ENCODE assay signal across 13 mouse cellular contexts in the genomic region with DNA sequence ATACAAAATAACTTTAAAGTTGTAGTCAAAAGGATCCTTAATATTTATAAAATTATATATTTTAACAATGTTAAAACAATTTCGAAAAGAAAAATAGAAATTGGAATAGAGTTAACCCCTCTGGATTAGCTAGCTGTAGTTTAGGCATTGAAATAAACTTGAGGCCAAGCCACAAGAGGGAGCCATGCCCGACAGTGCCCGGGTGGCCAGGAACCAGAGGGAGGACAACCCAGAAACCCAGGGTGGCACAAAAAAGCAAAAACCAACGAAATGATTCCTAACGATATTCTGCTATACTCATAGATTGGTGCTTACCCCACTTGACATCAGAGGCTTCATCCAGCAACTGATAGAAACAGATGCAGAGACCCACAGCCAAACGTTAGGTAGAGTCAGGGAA. TPM values are rescaled to one million over a fixed set of nuclear protein-coding genes. Genes with fewer than 3 reads are reported as not detected.
DNase-seq lines count a peak whose midpoint lies in the region; ATAC-seq and TF ChIP-seq lines count a peak whose summit lies in the region.
"Had no signal": no experiment of that assay in that cellular context is flagged by ENCODE, and none has a peak within 500 bp of the region (broad histone marks: within the 10 kb centered on the region; RNA-seq: fewer than 3 reads in every experiment).

No protein-coding gene starts in this region.

- H3K9me3 ChIP-seq in heart, embryonic 12.5 days (replicated peaks), result no peaks in the 10 kb centered on the region
- no peaks in the 10 kb centered on the region for H3K9me3 ChIP-seq in lung, embryonic 14.5 days (ENCODE audit: low read depth, low read length)
- H3K9me3 ChIP-seq: G1E; hindbrain, embryonic 15.5 days; liver, embryonic 13.5 days had no signal

- H3K4me1 ChIP-seq in heart, embryonic 12.5 days (replicated peaks), result no peaks in the 10 kb centered on the region
- H3K4me1 ChIP-seq in lung, embryonic 14.5 days (ENCODE audit: insufficient read depth), result no peaks in the 10 kb centered on the region
- no peaks in the 10 kb centered on the region for H3K4me1 ChIP-seq in cortical plate, adult 2 months (ENCODE audit: control insufficient read depth, insufficient read depth, low read length)
- H3K4me1 ChIP-seq: hindbrain, embryonic 15.5 days; liver, embryonic 13.5 days had no signal

- peak; percentile 16; the same call in 1 of the 2 replicates for TF ChIP-seq CTCF in lung, embryonic 14.5 days (IDR thresholded peaks at IDR 0.05; ENCODE audit: low read depth)
- 0 out of 2 replicates have a peak, but pooled peaks have one; percentile 24 for TF ChIP-seq CTCF in cortical plate, adult 2 months (IDR thresholded peaks at IDR 0.05; ENCODE audit: extremely low read depth, insufficient read depth, low read length)

- peaks cover 72% of the 10 kb centered on the region for H3K36me3 ChIP-seq in heart, embryonic 12.5 days
- peaks cover 85% of the 10 kb centered on the region for H3K36me3 ChIP-seq in lung, embryonic 14.5 days (ENCODE audit: insufficient read depth)
- H3K36me3 ChIP-seq: hindbrain, embryonic 15.5 days had no signal

- no peak overlapping the region for H3K4me2 ChIP-seq in heart, embryonic 12.5 days
- no peak overlapping the region for H3K4me2 ChIP-seq in lung, embryonic 14.5 days
- H3K4me2 ChIP-seq: hindbrain, embryonic 15.5 days; liver, embryonic 13.5 days; midbrain, embryonic 11.5 days had no signal

- no peaks in the 10 kb centered on the region for H3K27me3 ChIP-seq in heart, embryonic 12.5 days (replicated peaks)
- H3K27me3 ChIP-seq in lung, embryonic 14.5 days (ENCODE audit: insufficient read depth, low read length), result no peaks in the 10 kb centered on the region
- H3K27me3 ChIP-seq: hindbrain, embryonic 15.5 days; liver, embryonic 13.5 days had no signal

- H3K27ac ChIP-seq in heart, embryonic 12.5 days (ENCODE audit: poor library complexity, severe bottlenecking), result no peak overlapping the region
- H3K27ac ChIP-seq in lung, embryonic 14.5 days (ENCODE audit: low read depth), result no peak overlapping the region
- H3K27ac ChIP-seq in cortical plate, adult 2 months (ENCODE audit: insufficient read depth, low read length), result no peak overlapping the region
- H3K27ac ChIP-seq: hindbrain, embryonic 15.5 days; liver, embryonic 13.5 days had no signal

- no peak for TF ChIP-seq POLR2A in cortical plate, adult 2 months (IDR thresholded peaks at IDR 0.05; ENCODE audit: extremely low read depth, insufficient read depth, low read length)

- H3K9ac ChIP-seq in heart, embryonic 12.5 days, result no peak overlapping the region
- no peak overlapping the region for H3K9ac ChIP-seq in lung, embryonic 14.5 days
- H3K9ac ChIP-seq: hindbrain, embryonic 15.5 days; liver, embryonic 13.5 days had no signal

- WGBS in heart, embryonic 12.5 days, result 83% methylated on average over 6 of the region's 6 CpGs
- WGBS in lung, embryonic 14.5 days, result 85% methylated on average over 6 of the region's 6 CpGs

- no peak for ATAC-seq in heart, embryonic 12.5 days (ENCODE audit: insufficient number of reproducible peaks, low FRiP score)
- no peak for ATAC-seq in lung, embryonic 14.5 days (ENCODE audit: insufficient read depth)

- DNase-seq in cerebellum, adult 18-20 months, result peak; percentile 16 to 21
- DNase-seq in cerebellum, adult 11-12 months, result no peak
- DNase-seq in heart, postnatal 4 days, result peak; percentile 18
- DNase-seq in lung, embryonic 14.5 days, result no peak
- DNase-seq in lung, postnatal 10 days, result no peak
- no peak for DNase-seq in urinary bladder, postnatal 25 days (ENCODE audit: low spot score)
- DNase-seq: liver, embryonic 13.5 days; thymus, adult 2 months had no signal

- H3K4me3 ChIP-seq in heart, embryonic 12.5 days, result no peak overlapping the region
- H3K4me3 ChIP-seq in lung, embryonic 14.5 days (ENCODE audit: low read depth, low read length), result no peak overlapping the region
- H3K4me3 ChIP-seq in cortical plate, adult 2 months (ENCODE audit: insufficient read depth, low read length), result no peak overlapping the region
- H3K4me3 ChIP-seq: hindbrain, embryonic 15.5 days; liver, embryonic 13.5 days had no signal

RNA-seq across cellular contexts. Expression of gene Arhgap19, which starts 24.3 kb away (rescaled TPM):
- total RNA-seq in heart, postnatal 4 days (2021), result 10 to 100 TPM in 1 of 2 experiments, 1 to 10 TPM in 1; 9.5 to 10.2 TPM
- 17.8 and 19.5 TPM in 2 replicates for polyA plus RNA-seq in heart, embryonic 12.5 days (2016; fragmentation: Nextera tagmentation; extraction: Ambion mirVana)
- polyA plus RNA-seq in lung, embryonic 14.5 days (2014; fragmentation: Nextera tagmentation; extraction: Ambion mirVana), result 39.2 and 40.9 TPM in 2 replicates
- 2.7 and 3.0 TPM in 2 replicates for polyA plus RNA-seq in cortical plate, adult 2 months (2012; rRNA removed)

RNA-seq across cellular contexts. Expression of gene Slit1, which starts 34.0 kb away (rescaled TPM):
- total RNA-seq in heart, postnatal 4 days (2021), result not detected
- polyA plus RNA-seq in heart, embryonic 12.5 days (2016; fragmentation: Nextera tagmentation; extraction: Ambion mirVana), result 0.04 and 0.13 TPM in 2 replicates
- 0.08 and 0.24 TPM in 2 replicates for polyA plus RNA-seq in lung, embryonic 14.5 days (2014; fragmentation: Nextera tagmentation; extraction: Ambion mirVana)
- polyA plus RNA-seq in cortical plate, adult 2 months (2012; rRNA removed), result 20.3 and 29.9 TPM in 2 replicates

RNA-seq across cellular contexts. Expression of gene Frat1, which starts 52.3 kb away (rescaled TPM):
- 1 to 10 TPM; 2.1 to 2.3 TPM for total RNA-seq in heart, postnatal 4 days (2021)
- polyA plus RNA-seq in heart, embryonic 12.5 days (2016; fragmentation: Nextera tagmentation; extraction: Ambion mirVana), result 2.5 and 3.2 TPM in 2 replicates
- 4.4 and 4.5 TPM in 2 replicates for polyA plus RNA-seq in lung, embryonic 14.5 days (2014; fragmentation: Nextera tagmentation; extraction: Ambion mirVana)
- polyA plus RNA-seq in cortical plate, adult 2 months (2012; rRNA removed), result 9.3 and 10.5 TPM in 2 replicates

Comparison
In these comparisons a context has a peak if more than half of its experiments do, and no peak if none do; other contexts are left out.
1. DNase-seq: peak in cerebellum, adult 18-20 months (2 of 2) and heart, postnatal 4 days (single experiment); none in cerebellum, adult 11-12 months (single experiment), lung, embryonic 14.5 days (single experiment), lung, postnatal 10 days (single experiment) and urinary bladder, postnatal 25 days (single experiment).
2. RNA of gene Slit1, which starts 34.0 kb away (polyA plus RNA-seq): 20.3 to 29.9 TPM in cortical plate, adult 2 months; 0.08 to 0.24 TPM in lung, embryonic 14.5 days and 0.04 to 0.13 TPM in heart, embryonic 12.5 days; every median in the first group is over 10 times any median in the second.